Mouse (Mus musculus) C2C12 (cell line): ENCODE measurements around the gene Mgmt. TPM values are rescaled to one million over a fixed set of nuclear protein-coding genes. Genes with fewer than 3 reads are reported as not detected.

ENCODE experiments used
- H3K27me3 ChIP-seq: one replicate; pipeline ENCODE4 v1.6.1; 2011; ENCODE audit not compliant: control insufficient read depth, insufficient read depth, insufficient read length
- H3K36me3 ChIP-seq: one replicate; pipeline ENCODE4 v1.6.1; 2011; ENCODE audit not compliant: control insufficient read depth, insufficient read depth
- H3K4me3 ChIP-seq: one replicate; pipeline ENCODE4 v1.5.1; 2011; ENCODE audit warnings: mild to moderate bottlenecking, control low read depth; ENCODE audit not compliant: poor library complexity, insufficient read depth, severe bottlenecking
- H3K79me2 ChIP-seq: one replicate; pipeline ENCODE4 v1.6.1; 2011; ENCODE audit not compliant: control insufficient read depth, insufficient read depth
- H3K79me3 ChIP-seq: one replicate; pipeline ENCODE4 v1.6.1; 2011; ENCODE audit warnings: low read depth, control low read depth
- H3ac ChIP-seq: one replicate; pipeline ENCODE3; 2011; ENCODE audit warnings: low read depth; ENCODE audit not compliant: control insufficient read depth, insufficient read length
- CEBPB ChIP-seq: IDR thresholded peaks from one replicate; pipeline ENCODE4 v1.6.1; 2011; ENCODE audit warnings: low read depth, mild to moderate bottlenecking, control low read depth, moderate library complexity
- CTCF ChIP-seq: IDR thresholded peaks from one replicate; pipeline ENCODE4 v1.5.1; 2011; ENCODE audit not compliant: control insufficient read depth, insufficient read depth, insufficient read length
- FOSL1 ChIP-seq: IDR thresholded peaks from one replicate; pipeline ENCODE4 v1.8.0; 2011; ENCODE audit warnings: mild to moderate bottlenecking, low read length; ENCODE audit not compliant: poor library complexity, insufficient read depth, severe bottlenecking
- MAX ChIP-seq: IDR thresholded peaks from one replicate; pipeline ENCODE4 v1.6.1; 2011; ENCODE audit warnings: mild to moderate bottlenecking, control low read depth
- MYOD1 ChIP-seq: IDR thresholded peaks from one replicate; pipeline ENCODE4 v1.6.1; 2011; ENCODE audit warnings: low read depth; ENCODE audit not compliant: control insufficient read depth, insufficient read length
- MYOG ChIP-seq: IDR thresholded peaks from one replicate; pipeline ENCODE4 v1.6.1; 2011; ENCODE audit not compliant: control insufficient read depth, insufficient read length; ENCODE audit errors: extremely low read depth
- USF1 ChIP-seq: IDR thresholded peaks from one replicate; pipeline ENCODE4 v1.6.1; 2011; ENCODE audit warnings: low read depth, mild to moderate bottlenecking, control low read depth, moderate library complexity
- polyA plus RNA-seq: library from polyadenylated mRNA; unstranded; fragments of >200 nt; fragmentation: generic; extraction: Trizol; gene quantifications from one replicate; pipeline ENCODE4 v1.2.1, GENCODE M21; 2012; ENCODE audit warnings: missing spikeins

Mgmt gene
- polyA plus RNA-seq, 1 experiment, result 1.9 TPM

GRCm38 (mm10) chr7:137054343-137054742 lies 159.9 kb downstream of the Mgmt start:
- H3K79me3 ChIP-seq, result no peaks in the 10 kb centered on the region
- H3K27me3 ChIP-seq, result no peaks in the 10 kb centered on the region
- TF ChIP-seq FOSL1 (no peak), MYOG (no peak), USF1 (no peak), CEBPB (no peak), CTCF (no peak), MYOD1 (no peak), MAX (no peak)
- H3ac ChIP-seq, result no peak overlapping the region
- H3K36me3 ChIP-seq, result no peaks in the 10 kb centered on the region
- no peaks in the 10 kb centered on the region for H3K79me2 ChIP-seq
- H3K4me3 ChIP-seq, result no peak overlapping the region

GRCm38 (mm10) chr7:137056126-137056525 lies 161.7 kb downstream of the Mgmt start:
- Histone ChIP-seq H3K4me3 (no peak overlapping the region), H3K27me3 (no peaks in the 10 kb centered on the region)
- no peak for TF ChIP-seq USF1
- no peak for TF ChIP-seq MYOD1
- TF ChIP-seq MYOG, result no peak
- TF ChIP-seq MAX, result no peak
- TF ChIP-seq FOSL1, result no peak
- no peak for TF ChIP-seq CTCF
- no peak for TF ChIP-seq CEBPB

GRCm38 (mm10) chr7:137060488-137060887 lies 166.1 kb downstream of the Mgmt start:
- Histone ChIP-seq H3K79me3 (no peaks in the 10 kb centered on the region), H3K27me3 (no peaks in the 10 kb centered on the region), H3K36me3 (no peaks in the 10 kb centered on the region), H3K4me3 (no peak overlapping the region), H3K79me2 (no peaks in the 10 kb centered on the region), H3ac (no peak overlapping the region)
- no peak for TF ChIP-seq MAX
- TF ChIP-seq MYOD1, result no peak
- TF ChIP-seq CTCF, result no peak

More at GRCm38 (mm10) chr7:137056126-137056525, 161.7 kb downstream of the Mgmt start:
- no peaks in the 10 kb centered on the region for H3K79me2 ChIP-seq
- H3K79me3 ChIP-seq, result no peaks in the 10 kb centered on the region
- no peaks in the 10 kb centered on the region for H3K36me3 ChIP-seq
- no peak overlapping the region for H3ac ChIP-seq

GRCm38 (mm10) chr7:137061109-137061508 lies 166.7 kb downstream of the Mgmt start:
- no peaks in the 10 kb centered on the region for H3K79me2 ChIP-seq
- TF ChIP-seq FOSL1 (no peak), USF1 (no peak)
- H3ac ChIP-seq, result no peak overlapping the region
- H3K4me3 ChIP-seq, result no peak overlapping the region
- no peaks in the 10 kb centered on the region for H3K27me3 ChIP-seq
- no peaks in the 10 kb centered on the region for H3K79me3 ChIP-seq
- H3K36me3 ChIP-seq, result no peaks in the 10 kb centered on the region

- Histone ChIP-seq H3K79me2 (no peaks in the 10 kb centered on the region), H3ac (no peak overlapping the region), H3K79me3 (no peaks in the 10 kb centered on the region), H3K27me3 (no peaks in the 10 kb centered on the region), H3K36me3 (no peaks in the 10 kb centered on the region), H3K4me3 (no peak overlapping the region)
- TF ChIP-seq MYOD1, result no peak
- TF ChIP-seq USF1, result no peak
- no peak for TF ChIP-seq CEBPB
- no peak for TF ChIP-seq MYOG
- no peak for TF ChIP-seq CTCF
- TF ChIP-seq FOSL1, result no peak
- no peak for TF ChIP-seq MAX
These were observed 169.8 kb downstream of the Mgmt start for GRCm38 (mm10) chr7:137064255-137064654.

GRCm38 (mm10) chr7:137065408-137065807 lies 171.0 kb downstream of the Mgmt start:
- H3K36me3 ChIP-seq, result no peaks in the 10 kb centered on the region
- no peaks in the 10 kb centered on the region for H3K79me3 ChIP-seq
- no peaks in the 10 kb centered on the region for H3K27me3 ChIP-seq
- no peak overlapping the region for H3K4me3 ChIP-seq
- no peak overlapping the region for H3ac ChIP-seq
- TF ChIP-seq MYOD1, result no peak
- no peak for TF ChIP-seq USF1
- no peak for TF ChIP-seq MYOG
- TF ChIP-seq FOSL1, result no peak
- no peak for TF ChIP-seq MAX
- no peak for TF ChIP-seq CTCF
- TF ChIP-seq CEBPB, result no peak
- H3K79me2 ChIP-seq, result no peaks in the 10 kb centered on the region
